Mouse (Mus musculus) adrenal gland, postnatal 14 days (tissue): ENCODE measurements at regions not wholly inside any gene's neighbourhood (a gene's known extent, or its start where the extent isn't known, plus 50 kb on each side); places are given as distances from the start of the nearest gene placed in this dataset.

Source experiments
- DNase-seq: peaks from one replicate; pipeline ENCODE4 v3.0.0; 2021; ENCODE audit warnings: mixed read lengths

DNA sequence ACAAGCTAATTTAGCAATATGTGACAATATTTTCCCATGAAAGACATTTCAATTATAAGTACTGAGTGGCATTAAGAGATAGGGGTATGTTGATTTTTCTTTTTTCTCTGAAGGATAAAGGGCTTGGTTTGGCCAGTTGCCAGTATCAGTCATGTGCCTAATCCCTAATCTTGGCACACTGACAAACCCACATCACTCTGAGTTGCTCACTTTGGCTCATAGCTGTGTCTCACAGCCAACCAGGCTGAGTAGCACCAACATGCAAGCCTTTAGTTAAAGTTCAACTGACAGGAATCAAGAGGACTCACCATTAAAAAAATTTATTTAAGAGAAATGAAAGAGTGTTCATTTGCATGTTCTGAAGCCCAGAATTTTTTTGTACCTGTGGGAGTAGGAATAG is 1861.1 kb upstream of the Cntnap5a start:
- peak; percentile 24 for DNase-seq

DNA sequence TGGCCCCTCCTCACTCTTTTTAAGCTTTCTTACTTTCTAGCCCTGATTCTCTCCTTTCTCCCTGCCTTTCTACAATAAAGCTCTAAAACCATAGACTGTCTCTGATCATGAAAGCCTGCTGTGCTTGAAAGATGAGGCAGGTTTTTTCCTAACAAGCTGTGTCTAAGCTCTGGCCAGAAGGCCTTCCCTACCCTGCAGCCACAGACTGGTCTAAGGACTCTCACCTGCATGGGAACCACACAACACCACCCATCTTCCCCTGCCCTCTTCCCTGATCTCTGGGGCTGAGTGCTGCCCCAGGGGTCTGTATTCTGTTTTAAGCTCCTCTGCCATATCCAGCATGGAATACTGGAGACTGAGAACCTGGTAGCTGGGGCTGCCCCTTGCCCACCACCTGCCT is 1832.1 kb upstream of the Cntnap5a start:
- DNase-seq: no peak
